Mouse (Mus musculus) adrenal gland, postnatal 4 days (tissue): Measurements from ENCODE around the gene Snx10. TPM values are rescaled to one million over a fixed set of nuclear protein-coding genes. Genes with fewer than 3 reads are reported as not detected.

Experiments
- DNase-seq, 2 experiments: peaks; one replicate each; pipeline ENCODE4 v3.0.0; 2021 to 2022; ENCODE audit warnings: low spot score in 2 of 2, mixed read lengths in 2 of 2
- microRNA-seq: library from miRNA; unstranded; fragments of <30 nt; microRNA quantifications from one replicate; pipeline ENCODE4 v1.2.0, GENCODE M21; 2021
- total RNA-seq, 2 experiments: library from RNA; stranded (reverse); gene quantifications; 2 replicates each; pipeline ENCODE4 v1.2.3; 2021

Snx10 gene
- total RNA-seq, 2 experiments from 2014 or later = 14.5 TPM

DNA sequence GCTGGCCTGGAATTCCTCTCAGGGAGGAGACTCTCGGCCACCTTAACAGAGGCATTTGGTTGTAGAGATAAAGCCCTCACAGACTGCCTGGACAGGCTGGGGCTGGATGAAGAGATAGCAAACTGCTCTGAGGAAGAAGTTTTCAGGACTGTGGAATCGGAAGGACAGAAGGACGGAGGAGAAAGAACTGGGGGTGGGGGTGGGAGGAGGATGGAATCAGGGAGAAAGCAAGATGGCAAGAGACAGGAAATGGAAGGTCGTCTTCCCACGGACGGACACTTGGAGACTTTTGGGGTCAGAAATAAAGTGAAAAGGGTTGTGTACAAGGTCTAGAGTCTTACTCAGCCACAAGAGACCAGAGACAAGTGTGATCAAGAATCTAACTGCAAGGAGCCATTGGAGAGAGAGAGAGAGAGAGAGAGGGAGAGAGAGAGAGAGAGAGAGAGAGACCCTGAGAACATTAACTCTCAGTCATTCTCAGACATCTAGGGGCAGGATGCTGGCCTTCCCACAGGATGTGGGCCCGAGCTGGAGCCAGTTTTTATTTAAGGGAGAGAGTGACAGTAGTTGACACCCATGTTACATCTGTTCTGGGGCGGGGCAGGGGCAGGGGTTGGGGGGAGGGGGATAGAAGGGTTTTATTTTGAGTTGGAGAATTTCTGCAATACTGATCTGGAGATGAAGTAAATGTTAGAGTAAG lies 110.1 kb downstream of the Snx10 start:
- DNase-seq = no peak

DNA sequence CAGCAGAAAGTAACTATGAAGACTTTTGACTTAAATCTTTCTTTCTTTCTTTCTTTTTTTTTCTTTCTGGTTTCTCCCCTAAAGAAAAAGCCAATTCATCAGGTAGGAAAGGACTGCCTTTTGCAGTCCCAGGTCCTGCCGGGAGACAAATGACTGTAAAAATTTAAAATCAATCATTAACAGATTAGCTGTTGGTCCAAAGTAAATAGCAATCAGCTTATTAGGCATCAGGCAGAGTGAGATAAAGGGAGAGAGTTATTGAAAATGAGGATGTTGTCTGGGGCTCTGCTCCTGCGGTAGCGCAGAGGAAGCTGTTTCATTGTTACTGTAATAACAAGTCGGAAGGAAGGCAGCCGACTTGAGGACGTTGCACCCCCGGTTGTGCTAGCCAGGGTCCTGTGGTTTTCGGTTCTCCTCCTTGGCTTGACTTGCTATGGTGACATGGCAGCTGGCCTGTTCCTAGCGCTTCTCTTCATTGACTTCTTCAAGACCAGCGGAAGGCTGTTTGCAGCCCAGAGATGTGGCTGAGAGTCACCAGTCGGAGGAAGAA lies 112.4 kb downstream of the Snx10 start:
- DNase-seq = no peak

Small RNA genes lying within 50 kb of the gene (microRNA-seq; reads per million reads assigned to microRNA genes)
- not detected for gene Gm22914

Other genes with a start within 250 kb of the Snx10 start
- gene Nfe2l3, start 91.2 kb upstream of the Snx10 start, total RNA-seq = 1 to 10 TPM in 1 of 2 experiments, under 1 TPM in 1; 0.96 to 2.1 TPM
- gene Hnrnpa2b1, start 54.0 kb upstream of the Snx10 start, total RNA-seq = 100 to 1,000 TPM; 776 to 871 TPM
- gene Cbx3, start 53.5 kb upstream of the Snx10 start, total RNA-seq = 100 to 1,000 TPM; 172 to 178 TPM